ENCODE assay signal across 8 mouse cellular contexts in the genomic region with DNA sequence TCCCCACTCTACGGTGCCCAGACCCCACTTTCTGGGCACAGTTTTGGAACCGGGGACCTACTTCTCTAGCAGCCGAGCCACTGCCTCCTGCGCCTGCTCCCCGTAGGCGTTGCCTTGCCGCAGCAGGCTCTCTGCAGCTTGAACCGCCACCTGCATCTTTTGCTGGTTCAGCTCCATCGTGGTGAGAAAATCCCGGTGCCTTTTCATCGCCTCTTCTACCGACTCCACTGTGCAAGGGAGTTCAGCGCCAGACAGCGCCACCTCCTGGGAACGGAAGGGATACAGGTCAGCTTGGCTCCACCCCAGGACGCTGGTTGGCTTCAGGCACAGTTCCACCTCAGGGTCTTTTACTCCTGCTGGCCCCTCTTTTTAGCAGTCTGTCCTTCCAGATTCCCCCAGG. TPM values are rescaled to one million over a fixed set of nuclear protein-coding genes. Genes with fewer than 3 reads are reported as not detected.
DNase-seq lines count a peak whose midpoint lies in the region; ATAC-seq and TF ChIP-seq lines count a peak whose summit lies in the region.

No protein-coding gene starts in this region.

- TF ChIP-seq CTCF in lung, embryonic 14.5 days (IDR thresholded peaks at IDR 0.05; ENCODE audit: low read depth), result peak; percentile 74

- H3K27ac ChIP-seq in liver, embryonic 12.5 days, result no peak overlapping the region
- no peak overlapping the region for H3K27ac ChIP-seq in lung, embryonic 14.5 days (ENCODE audit: low read depth)

- WGBS in liver, embryonic 12.5 days (ENCODE audit: insufficient replicate concordance), result 13% methylated on average over 16 of the region's 16 CpGs
- WGBS in lung, embryonic 14.5 days, result 9% methylated on average over 16 of the region's 16 CpGs

- DNase-seq in liver, result peak; percentile 65
- DNase-seq in brain, adult 2 months (ENCODE audit: low read depth, low spot score), result peak; percentile 93
- DNase-seq in kidney, postnatal 25 days, result peak; percentile 70 to 71
- peak; percentile 74 for DNase-seq in lung, embryonic 14.5 days
- DNase-seq in right cerebral cortex, postnatal 10 days (ENCODE audit: low spot score in 2 of 2), result peak; percentile 72 to 80
- DNase-seq in urinary bladder, postnatal 36 days (ENCODE audit: low spot score in 2 of 2), result peak; percentile 48 to 61

- H3K9me3 ChIP-seq in liver, embryonic 12.5 days (replicated peaks), result no peaks in the 10 kb centered on the region; the same call in 1 of the 2 replicates
- no peaks in the 10 kb centered on the region; the same call in 1 of the 2 replicates for H3K9me3 ChIP-seq in lung, embryonic 14.5 days (ENCODE audit: low read depth, low read length)

- H3K9ac ChIP-seq in liver, embryonic 12.5 days, result no peak overlapping the region
- no peak overlapping the region for H3K9ac ChIP-seq in lung, embryonic 14.5 days

- no peaks in the 10 kb centered on the region for H3K36me3 ChIP-seq in liver, embryonic 12.5 days
- no peaks in the 10 kb centered on the region for H3K36me3 ChIP-seq in lung, embryonic 14.5 days (ENCODE audit: insufficient read depth)

- peaks cover 7% of the 10 kb centered on the region; the same call in 1 of the 2 replicates for H3K4me1 ChIP-seq in liver, embryonic 12.5 days
- H3K4me1 ChIP-seq in lung, embryonic 14.5 days (ENCODE audit: insufficient read depth), result no peaks in the 10 kb centered on the region

- no peak for ATAC-seq in liver, embryonic 12.5 days
- ATAC-seq in erythroid progenitor cell, adult 5-6 weeks (replicated peaks; ENCODE audit: low FRiP score, poor library complexity, severe bottlenecking), result peak; percentile 53; the same call in 1 of the 2 replicates
- no peak for ATAC-seq in lung, embryonic 14.5 days (ENCODE audit: insufficient read depth)

- H3K27me3 ChIP-seq in liver, embryonic 12.5 days (replicated peaks), result peaks cover 98% of the 10 kb centered on the region
- H3K27me3 ChIP-seq in lung, embryonic 14.5 days (ENCODE audit: insufficient read depth, low read length), result peaks cover 69% of the 10 kb centered on the region

- no peak overlapping the region for H3K4me3 ChIP-seq in liver, embryonic 12.5 days
- H3K4me3 ChIP-seq in lung, embryonic 14.5 days (ENCODE audit: low read depth, low read length), result no peak overlapping the region

- H3K4me2 ChIP-seq in liver, embryonic 12.5 days, result no peak overlapping the region
- no peak overlapping the region for H3K4me2 ChIP-seq in lung, embryonic 14.5 days

RNA-seq across cellular contexts. Expression of gene Sptbn4, which starts 44.8 kb away (rescaled TPM):
- polyA plus RNA-seq in liver, embryonic 12.5 days (2016; fragmentation: Nextera tagmentation; extraction: Ambion mirVana), result 0.11 and 0.12 TPM in 2 replicates
- not detected in 2 replicates for total RNA-seq in erythroid progenitor cell, adult 5-6 weeks (2015; ENCODE audit: low replicate concordance)
- total RNA-seq in erythroid progenitor cell, adult 5-6 weeks (2017; ENCODE audit: low replicate concordance), result 0.08 and 0.13 TPM in 2 replicates
- polyA plus RNA-seq in lung, embryonic 14.5 days (2014; fragmentation: Nextera tagmentation; extraction: Ambion mirVana), result 0.31 and 0.51 TPM in 2 replicates

RNA-seq across cellular contexts. Expression of gene Blvrb, which starts 45.1 kb away (rescaled TPM):
- 895 and 897 TPM in 2 replicates for polyA plus RNA-seq in liver, embryonic 12.5 days (2016; fragmentation: Nextera tagmentation; extraction: Ambion mirVana)
- total RNA-seq in erythroid progenitor cell, adult 5-6 weeks (2015; ENCODE audit: low replicate concordance), result 538 and 642 TPM in 2 replicates
- total RNA-seq in erythroid progenitor cell, adult 5-6 weeks (2017; ENCODE audit: low replicate concordance), result 484 and 602 TPM in 2 replicates
- polyA plus RNA-seq in lung, embryonic 14.5 days (2014; fragmentation: Nextera tagmentation; extraction: Ambion mirVana), result 54.5 and 56.0 TPM in 2 replicates

RNA-seq across cellular contexts. Expression of gene Gm20479, which starts 45.5 kb away (rescaled TPM):
- not detected in 2 replicates for polyA plus RNA-seq in liver, embryonic 12.5 days (2016; fragmentation: Nextera tagmentation; extraction: Ambion mirVana)
- 8.0 TPM in 1 of 2 replicates, not detected in the other for total RNA-seq in erythroid progenitor cell, adult 5-6 weeks (2015; ENCODE audit: low replicate concordance)
- not detected in 2 replicates for total RNA-seq in erythroid progenitor cell, adult 5-6 weeks (2017; ENCODE audit: low replicate concordance)
- polyA plus RNA-seq in lung, embryonic 14.5 days (2014; fragmentation: Nextera tagmentation; extraction: Ambion mirVana), result 0.73 and 1.6 TPM in 2 replicates

RNA-seq across cellular contexts. Expression of gene Shkbp1, which starts 46.9 kb away (rescaled TPM):
- 32.1 and 36.1 TPM in 2 replicates for polyA plus RNA-seq in liver, embryonic 12.5 days (2016; fragmentation: Nextera tagmentation; extraction: Ambion mirVana)
- total RNA-seq in erythroid progenitor cell, adult 5-6 weeks (2015; ENCODE audit: low replicate concordance), result 11.5 and 20.5 TPM in 2 replicates
- total RNA-seq in erythroid progenitor cell, adult 5-6 weeks (2017; ENCODE audit: low replicate concordance), result 4.7 and 5.1 TPM in 2 replicates
- polyA plus RNA-seq in lung, embryonic 14.5 days (2014; fragmentation: Nextera tagmentation; extraction: Ambion mirVana), result 45.1 and 53.5 TPM in 2 replicates

Comparison
In these comparisons a context has a peak if more than half of its experiments do, and no peak if none do; other contexts are left out.
1. RNA of gene Blvrb, which starts 45.1 kb away (polyA plus RNA-seq): 895 to 897 TPM in liver, embryonic 12.5 days; 54.5 to 56.0 TPM in lung, embryonic 14.5 days; every median in the first group is over 10 times any median in the second.
2. Peak in every context shown above with its lines, with median percentiles within 50 percentile points of each other: DNase-seq.